Mouse (Mus musculus): Measurements from ENCODE around the gene Tub.

The Tub gene

DNA sequence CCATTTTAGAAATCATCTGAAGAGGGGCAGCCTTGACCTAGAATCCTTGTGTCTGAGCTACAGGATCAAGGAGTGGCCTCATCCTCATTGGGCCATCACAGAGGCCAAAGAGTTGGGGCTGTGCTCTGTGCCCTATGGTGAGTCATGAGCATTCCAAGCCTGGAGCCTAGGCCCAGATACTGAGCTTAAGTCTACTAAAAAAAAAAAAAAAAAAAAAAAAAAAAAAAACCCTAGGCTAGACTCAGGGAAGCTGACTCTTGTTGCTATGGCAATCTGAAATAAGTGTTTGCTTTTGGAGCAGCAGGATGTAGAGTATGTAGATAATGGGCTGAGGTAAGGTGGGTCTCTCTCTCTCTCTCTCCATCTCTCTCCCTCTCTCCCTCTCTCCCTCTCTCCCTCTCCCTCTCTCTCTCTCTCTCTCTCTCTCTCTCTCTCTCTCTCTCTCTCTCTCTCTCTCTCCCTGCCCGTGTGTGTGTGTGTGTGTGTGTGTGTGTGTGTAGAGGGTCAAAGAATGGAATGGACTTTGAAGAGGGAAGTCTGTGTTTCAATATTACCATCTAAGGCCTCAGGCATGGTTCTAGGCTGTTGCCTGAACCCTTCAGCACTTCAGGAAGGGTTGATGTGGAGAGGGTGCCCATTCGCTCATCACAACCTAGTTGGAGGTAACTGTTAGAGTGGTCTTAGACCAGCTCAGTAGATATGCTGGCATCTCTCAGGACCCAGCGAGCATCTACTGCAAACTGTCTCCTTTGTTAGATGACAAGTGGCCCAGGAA is 36.0 kb downstream of the Tub start:
- no peak for DNase-seq (ENCODE audit: low read depth, low spot score)

DNA sequence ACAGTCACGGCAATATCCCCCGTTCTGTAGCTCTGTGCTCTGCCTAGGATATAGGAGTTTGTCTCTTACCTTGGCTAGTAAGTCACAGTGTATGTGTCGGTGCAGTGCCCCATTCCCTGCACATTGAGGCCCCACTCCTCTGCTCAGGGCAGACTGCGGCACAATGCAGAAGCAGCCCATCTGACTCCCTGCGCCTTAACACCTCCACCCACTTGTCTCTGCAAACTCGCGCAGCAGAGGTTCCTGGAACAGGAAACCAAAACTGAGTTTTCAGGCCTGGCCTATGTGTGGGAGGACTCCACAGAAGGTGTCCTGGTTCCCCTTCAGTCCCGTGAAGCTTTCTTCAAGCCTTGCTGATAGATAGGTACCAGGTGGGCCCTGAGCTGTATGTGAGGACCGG is 41.1 kb downstream of the Tub start:
- no peak for DNase-seq (ENCODE audit: low read depth, low spot score)

DNA sequence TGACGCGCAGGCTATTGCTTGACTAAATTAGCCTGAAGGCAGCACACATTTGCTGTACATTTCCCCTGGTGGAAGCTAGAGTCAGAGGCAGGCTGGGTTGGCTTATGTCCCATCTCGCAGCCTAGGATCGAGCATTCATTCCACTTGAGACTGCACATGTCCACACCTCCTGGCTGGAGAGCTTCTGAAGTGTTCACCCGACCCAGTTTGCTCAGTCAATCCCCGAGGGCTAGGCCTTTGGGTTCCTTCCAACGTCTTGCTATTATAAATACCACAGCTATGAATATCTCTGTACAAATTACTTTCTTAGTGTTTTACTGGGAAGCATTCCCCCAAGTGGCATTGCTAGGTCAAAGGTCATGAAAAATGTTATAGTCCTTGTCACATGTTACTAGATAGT is 43.1 kb downstream of the Tub start:
- DNase-seq (ENCODE audit: low read depth, low spot score): no peak

DNA sequence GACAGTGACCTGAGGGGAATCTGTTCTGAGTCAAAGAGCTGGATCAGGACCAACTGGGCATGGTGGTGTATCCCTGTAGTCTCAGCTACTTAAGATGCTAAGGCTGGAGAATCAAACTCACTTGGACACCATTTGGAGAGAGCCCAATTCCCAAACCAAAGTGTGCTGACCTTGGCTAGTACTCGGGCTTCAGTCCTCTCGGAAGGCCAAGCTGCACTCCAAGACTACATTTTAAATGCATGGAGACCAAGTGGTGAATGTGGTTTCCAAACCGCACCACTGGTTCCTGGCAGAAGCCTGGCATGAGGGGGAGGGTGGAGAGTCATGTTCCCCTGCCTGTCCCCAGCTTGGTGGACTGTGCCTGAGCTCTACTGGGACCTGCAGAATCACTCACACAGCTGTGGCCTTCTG is 43.7 kb downstream of the Tub start:
- DNase-seq (ENCODE audit: low read depth, low spot score): no peak

DNA sequence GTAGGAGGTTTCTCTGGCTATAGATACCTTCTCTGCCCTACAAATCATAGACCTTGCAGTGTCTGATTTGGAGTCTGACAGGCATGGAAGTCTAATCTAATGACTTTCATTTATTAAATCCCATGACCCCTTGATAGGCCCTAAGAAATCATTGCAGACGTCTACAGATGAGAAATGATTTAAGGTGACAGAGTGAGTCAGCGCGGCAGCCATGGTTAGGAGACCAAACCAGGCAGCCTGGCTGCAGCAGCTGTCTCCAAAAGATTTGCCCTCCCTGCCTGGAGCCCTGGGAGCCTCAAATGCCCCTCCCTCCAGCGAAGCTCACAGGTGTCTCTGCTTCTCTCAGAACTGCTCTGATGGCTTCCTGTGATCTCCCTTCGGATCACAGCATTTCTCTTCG is 46.0 kb downstream of the Tub start:
- no peak for DNase-seq (ENCODE audit: low read depth, low spot score)

DNA sequence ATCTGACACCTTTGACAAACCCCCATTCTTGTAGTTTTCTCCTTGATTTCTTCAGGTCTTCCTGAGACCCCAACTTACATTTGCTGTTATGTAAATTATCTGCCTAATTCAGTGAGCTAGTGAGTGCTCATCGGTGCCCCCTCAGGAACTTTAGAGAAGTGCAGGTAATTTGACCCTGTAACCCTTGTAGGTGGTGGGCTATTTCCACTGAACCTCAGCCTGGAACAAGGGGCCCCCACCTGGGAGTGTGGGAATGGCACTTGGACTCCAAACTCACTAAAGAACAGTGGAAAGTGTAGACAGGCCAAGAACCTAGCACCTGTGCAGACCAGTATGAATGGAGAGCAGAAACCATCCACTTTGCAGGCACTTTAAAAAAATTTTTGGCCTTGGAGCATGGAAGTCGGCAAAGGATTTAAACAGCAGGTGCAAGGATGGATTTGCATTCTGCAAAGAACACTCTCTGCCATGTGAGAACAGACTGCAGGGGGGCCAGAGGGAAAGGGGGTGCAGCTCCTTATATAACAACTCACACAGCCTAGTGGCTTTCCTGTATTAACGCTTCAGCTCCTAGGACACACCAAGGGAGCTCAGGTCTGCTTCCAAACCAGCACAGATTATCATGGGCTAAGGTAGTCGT is 50.3 kb downstream of the Tub start:
- peak; percentile 61 for DNase-seq (ENCODE audit: low read depth, low spot score)

DNA sequence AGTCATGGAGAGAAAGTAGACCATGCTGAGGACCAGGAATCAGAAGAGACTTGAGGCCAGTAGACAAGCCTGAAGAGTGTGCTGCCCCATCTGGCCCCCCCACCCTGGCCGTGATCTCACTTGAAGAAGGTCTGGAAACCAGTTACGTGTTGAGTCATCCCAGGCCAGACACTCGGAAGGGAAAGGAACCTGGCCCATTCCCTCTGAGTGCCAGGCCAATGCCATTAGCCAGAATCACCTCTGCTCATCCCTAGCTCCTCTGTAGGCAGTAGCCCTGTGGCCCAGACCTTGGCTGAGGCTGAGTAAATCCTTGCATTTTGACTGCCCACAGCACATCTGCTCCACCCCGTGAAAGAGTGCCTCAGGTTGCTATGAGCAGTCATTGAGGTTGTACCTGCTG is 51.8 kb downstream of the Tub start:
- DNase-seq (ENCODE audit: low read depth, low spot score): no peak

DNA sequence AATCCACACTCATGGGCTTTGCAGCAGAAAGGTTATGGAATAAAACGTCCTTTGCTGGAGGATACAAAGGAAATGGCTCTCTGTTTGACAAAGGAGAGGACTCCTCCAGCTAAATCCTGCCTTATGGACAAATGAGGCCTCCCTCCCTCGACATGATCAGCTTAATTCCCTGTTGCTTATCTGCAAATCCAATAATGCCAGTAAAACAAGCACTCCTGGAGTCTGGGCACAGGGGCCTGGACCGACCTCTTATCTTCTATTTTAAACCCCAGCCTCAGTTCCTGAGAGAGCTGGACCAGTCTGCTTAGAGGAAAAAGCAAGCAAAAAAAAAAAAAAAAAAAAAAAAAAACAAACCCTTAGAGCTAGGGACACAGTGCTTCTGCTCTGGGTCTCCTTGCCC is 53.5 kb downstream of the Tub start:
- DNase-seq (ENCODE audit: low read depth, low spot score): no peak

DNA sequence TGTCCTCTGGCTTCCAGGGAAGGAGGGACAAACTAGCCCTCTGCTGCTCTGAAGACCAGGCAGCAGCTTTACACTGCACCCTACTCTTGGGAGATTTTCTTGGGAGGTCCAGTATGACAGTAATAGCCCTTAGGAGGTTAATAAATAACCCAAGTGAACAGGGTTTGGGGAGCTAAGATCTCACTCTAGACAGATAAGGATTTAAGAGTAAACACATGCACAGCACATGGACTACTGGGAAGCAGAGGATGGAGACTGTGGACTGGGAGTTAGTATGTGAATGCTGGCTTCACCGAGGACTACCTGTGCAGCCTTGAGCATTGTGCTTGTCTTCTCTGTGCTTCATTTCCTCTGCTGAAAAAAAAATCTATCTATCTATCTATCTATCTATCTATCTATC is 59.1 kb downstream of the Tub start:
- no peak for DNase-seq (ENCODE audit: low read depth, low spot score)

DNA sequence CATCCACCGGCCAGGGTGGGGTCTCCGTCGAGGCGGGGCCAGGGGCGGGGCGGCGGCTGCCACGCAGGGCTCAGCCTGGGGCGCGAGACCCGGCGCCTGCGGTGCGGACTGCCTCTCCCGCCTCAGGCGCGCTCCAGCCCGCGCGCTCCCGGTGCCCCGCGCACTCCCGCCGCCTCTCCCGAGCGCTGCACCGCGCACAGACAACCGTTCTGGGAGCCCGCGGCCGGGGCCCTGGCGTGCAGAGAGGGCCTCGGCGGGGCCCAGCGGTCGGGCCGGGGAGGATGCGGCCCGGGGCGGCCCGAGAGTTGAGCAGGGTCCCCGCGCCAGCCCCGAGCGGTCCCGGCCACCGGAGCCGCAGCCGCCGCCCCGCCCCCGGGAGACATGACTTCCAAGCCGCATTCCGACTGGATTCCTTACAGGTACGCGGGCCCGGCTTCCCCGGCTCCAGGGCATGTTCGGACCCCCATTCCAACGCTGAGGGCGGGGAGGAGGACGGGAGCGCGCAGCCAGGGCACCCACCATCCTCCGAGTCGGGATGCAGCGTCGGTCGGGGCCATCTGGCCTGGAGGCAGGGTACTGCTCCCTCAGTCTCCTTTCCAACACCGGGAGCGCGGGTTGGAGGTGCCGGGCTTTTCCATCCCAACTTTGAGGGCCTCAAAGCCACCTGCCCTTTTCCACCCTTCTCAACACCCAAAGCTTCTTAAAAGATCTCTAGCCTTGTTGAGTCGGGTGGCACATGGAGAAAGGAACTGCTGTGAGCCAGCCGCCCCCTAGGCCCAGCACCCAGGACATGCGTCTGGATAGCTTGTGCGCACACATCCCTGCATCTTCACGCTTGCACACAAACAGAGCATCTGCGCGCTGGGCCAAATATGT is 60.8 kb downstream of the Tub start:
- DNase-seq (ENCODE audit: low read depth, low spot score): peak; percentile 21

DNA sequence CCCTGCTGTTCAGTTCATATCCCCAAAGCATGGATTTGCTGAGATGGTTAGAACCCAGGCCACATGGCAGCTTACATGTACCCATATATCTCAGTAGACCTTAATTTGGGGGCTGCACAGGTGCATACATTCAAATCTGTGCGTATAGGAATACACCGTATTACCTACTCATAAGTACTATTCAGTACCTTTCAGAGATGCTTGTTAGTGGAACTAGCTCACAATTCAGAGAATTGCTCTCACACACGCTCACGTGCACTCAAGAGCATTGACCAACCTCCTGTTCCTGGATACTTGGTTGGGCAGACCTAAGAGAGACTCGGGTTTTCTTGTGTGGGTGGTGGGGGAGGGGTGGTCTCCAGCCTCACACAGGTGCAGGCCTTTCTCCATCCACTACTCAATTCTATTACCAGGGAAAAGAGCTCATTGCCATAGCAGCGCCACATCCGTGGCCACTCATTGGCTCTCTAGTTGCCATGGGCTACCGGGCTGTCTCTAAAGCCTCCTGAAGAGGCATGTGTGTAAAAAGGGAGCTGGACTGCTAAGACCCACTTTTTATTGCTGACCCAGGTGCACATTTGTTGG is 61.5 kb downstream of the Tub start:
- DNase-seq (ENCODE audit: low read depth, low spot score): peak; percentile 19

DNA sequence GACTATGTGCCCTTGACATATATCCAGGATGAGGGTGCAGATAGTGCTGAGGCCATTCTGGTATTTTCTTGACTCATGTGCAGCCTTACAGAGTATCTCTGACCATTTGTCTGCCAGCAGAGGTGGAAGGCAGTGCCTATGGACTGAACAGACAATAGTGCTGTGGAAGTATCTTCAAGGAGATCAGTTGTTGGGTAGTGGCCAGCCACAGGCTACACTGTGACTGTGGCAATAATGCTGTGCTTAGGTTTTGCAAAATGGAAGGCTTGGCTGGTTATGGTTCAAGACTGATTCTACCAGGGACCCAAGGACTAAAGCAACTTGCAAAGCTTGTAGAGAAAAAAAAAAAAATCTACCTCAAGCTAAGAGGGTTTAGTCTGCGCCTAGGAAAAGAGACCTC is 62.4 kb downstream of the Tub start:
- DNase-seq (ENCODE audit: low read depth, low spot score): no peak

DNA sequence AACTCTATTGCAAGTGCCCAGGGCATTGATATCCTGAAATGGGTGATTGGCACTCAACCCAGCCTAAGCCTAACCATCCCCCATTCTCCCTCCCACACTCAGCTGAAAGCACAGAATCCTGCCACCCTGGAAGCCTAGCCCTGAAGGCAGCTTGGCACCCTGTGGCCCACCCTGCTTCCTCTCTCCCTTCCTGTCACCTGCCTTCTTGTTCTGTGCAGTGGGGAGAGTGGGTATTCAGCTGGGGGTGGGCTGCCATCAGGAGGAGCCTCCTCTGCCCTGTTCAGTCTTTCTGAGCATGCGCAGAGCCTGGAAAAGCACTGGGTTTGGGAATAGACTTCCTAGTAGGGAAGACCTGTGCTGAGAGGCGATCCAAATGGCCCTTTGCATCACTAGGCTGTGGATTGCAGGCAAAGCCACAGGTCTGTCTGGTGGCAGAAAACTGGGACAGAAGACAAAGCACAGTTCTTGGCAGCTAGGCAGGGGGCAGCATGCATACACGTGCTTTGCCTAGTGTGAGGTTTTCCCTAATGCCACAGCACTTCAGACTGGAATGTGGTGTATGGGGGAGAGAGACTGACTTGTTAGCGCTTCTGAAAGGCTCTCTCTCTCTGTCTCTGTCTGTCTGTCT is 63.0 kb downstream of the Tub start:
- DNase-seq (ENCODE audit: low read depth, low spot score): no peak

DNA sequence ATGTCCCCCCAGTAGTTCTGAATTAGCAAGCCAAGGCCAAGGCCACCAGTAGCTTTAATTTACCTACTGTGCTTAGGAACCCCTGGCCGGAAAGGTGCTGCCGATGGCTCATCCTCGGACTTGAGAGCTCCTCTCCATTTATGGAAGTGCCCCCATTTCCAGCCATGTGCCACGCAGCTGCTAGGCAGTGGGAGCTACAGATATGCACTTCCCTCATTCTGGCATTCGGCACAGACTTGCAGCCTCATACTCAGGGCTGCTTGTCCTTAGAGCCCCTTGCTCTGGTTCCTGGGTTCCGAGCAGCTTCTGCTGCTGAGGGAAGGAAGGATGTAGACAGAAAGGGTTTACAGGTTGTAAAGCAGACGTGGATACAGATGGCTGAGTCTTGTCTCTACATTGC is 64.7 kb downstream of the Tub start:
- no peak for DNase-seq (ENCODE audit: low read depth, low spot score)

DNA sequence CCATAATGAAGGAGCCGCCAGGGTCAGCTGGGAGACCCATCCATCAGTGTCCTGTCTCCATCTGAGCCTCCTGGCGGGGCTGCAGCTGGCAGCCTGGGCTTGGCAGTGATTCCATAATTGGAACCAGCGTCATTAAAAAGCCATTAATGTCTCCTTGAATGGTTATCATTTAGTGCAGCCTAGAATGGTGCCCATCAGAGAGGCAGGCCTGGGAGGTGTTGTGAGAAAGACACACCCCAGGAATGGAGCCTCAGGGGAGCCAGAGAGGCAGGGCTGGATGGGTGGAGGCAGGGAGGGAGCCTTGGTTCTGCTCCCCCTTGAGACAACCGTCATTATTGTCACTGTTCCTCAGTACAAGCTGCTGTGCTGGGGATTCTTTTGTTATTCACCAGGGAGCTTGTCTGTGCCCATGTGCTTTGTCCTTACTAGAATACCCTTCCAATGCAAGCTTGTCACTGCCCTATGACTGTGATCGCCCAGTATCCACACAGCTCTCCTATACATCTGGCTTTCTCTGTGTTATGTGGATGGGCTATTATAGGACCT is 66.3 kb downstream of the Tub start:
- DNase-seq (ENCODE audit: low read depth, low spot score): no peak

DNA sequence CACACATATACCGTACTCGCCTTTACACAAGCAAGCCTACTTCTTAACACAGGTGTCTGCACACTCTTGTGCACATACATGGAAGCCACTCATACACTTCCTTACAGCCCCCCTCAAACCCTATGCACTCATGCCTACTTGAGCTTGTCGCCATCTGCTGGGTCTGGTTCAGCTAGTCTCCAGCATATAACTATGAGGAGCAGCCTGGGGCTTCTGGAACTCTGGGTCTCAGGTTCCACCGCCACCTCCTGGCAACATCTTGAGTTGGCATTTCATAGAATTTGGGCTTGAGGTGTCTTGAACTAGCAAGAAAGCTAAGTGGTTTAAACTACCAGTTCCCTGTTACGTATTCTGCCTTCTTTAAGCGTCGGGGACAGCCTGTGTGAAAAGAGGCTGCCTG is 69.1 kb downstream of the Tub start:
- peak; percentile 33 for DNase-seq (ENCODE audit: low read depth, low spot score)

DNA sequence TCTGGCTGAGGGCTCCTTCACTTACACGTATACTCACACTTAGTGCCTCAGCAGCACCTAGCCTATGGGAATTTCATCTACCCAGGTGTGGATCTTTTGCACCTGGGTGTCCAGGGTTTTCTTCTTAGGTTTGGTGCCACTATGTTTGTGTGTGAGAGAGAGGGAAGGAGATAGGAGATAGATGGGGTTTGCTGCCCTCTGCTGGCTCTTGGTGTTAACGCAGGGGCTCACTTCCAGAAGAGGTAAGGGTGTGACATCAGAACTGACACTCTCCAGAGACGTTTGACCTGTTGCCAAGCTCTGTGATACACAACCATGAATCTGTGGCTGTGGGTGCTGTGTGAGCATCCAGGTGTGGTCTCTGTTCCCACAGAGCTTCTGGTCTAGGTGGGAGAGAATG is 71.3 kb downstream of the Tub start:
- peak; percentile 67 for DNase-seq (ENCODE audit: low read depth, low spot score)

DNA sequence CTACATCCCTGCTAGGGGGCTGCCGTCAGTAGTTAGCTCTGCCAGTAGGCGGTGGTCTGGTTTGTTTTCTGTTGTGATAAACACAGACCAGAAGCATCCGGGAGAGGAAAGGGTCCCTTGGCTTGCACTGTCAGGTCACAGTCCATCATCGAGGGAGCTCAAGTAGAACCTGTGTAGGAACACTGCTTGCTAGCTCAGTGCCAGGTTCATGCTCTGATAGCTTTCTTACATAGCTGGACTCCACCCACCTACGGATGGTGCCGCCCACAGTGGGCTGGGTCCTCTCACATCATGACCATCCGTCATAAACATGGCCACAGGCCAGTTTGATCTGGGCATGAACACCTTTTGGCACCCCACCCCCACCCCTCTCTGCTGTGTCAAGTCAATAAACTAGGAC is 75.6 kb downstream of the Tub start:
- DNase-seq (ENCODE audit: low read depth, low spot score): no peak

DNA sequence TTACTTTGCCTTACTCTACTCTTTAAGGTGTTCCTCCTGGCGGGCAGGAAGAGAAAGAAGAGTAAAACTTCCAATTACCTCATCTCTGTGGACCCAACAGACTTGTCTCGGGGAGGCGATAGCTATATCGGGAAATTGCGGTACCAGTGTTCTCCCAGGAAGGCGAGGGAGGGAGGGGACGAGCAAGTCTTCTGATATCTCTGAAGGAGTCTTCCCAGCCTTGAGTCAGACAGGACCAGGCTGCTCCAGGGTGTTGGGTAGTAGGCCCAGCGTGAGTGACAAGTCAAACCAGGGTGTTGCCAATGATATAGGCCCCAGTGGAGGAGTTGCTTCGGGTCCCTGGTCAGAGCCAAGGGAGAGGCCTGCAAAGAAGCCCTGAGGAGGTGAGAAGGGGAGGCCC is 76.8 kb downstream of the Tub start:
- no peak for DNase-seq (ENCODE audit: low read depth, low spot score)

DNA sequence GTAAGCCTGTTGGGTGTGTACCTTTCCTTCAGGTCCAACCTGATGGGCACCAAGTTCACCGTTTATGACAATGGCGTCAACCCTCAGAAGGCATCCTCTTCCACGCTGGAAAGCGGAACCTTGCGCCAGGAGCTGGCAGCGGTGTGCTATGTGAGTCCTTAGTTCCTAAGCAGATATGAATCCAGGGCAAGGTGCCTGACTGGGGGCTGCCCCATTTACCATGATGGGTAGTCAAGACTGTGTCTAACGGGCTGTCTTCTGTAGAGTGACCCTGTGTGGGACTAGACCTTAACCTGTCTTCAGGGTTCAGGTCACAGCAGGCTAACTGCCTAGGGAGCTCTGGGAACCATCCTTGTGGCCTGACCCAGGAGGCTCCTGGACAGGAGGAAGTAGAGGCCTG is 77.6 kb downstream of the Tub start:
- no peak for DNase-seq (ENCODE audit: low read depth, low spot score)

DNA sequence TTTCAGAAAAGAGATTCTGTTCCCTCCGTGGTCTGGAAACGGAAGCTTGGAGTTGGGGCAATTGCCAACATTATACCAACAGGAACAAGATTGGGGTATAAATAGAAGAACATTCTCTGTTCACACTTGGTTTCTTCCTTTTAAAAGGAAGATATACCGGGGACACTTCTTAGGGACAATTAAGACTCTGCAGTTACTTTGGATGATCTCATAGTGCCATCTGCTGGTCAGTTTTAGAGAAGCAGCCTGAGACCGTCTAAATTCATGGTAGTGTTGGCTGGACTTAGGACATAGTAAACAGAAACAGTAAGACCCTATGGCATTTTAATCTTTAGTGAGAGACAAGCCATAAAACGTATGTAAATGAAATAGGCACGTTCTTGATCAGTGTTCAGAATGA is 78.1 kb downstream of the Tub start:
- DNase-seq (ENCODE audit: low read depth, low spot score): peak; percentile 58

Data from ES-CJ7 (cell line).